21 mouse cellular contexts compared by ENCODE assay signal in the genomic region with DNA sequence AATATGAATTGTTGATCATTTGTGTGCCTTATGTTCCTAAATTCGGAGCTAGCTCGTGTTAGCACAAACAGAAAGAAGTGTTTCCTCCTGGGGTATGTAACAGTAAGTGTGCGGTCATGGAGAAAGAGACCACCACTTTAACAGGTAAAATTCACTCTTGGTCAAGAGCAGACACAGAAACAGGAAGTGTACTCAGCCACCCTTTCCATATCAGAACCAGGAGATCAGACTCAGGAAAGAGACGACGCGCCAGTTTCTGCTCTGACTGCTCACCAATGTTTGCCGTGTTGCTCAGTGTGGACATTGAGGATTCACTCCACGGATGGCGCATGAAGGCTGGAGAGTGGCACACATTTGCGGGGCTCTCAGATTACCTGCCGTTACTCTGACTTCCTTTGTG.
DNase-seq lines count a peak whose midpoint lies in the region; TF ChIP-seq lines count a peak whose summit lies in the region.
"Had no signal": no experiment of that assay in that cellular context is flagged by ENCODE, and none has a peak within 500 bp of the region (broad histone marks: within the 10 kb centered on the region; RNA-seq: fewer than 3 reads in every experiment).

No protein-coding gene starts in this region.

- no peak for TF ChIP-seq POLR2A in spleen, adult 2 months (IDR thresholded peaks at IDR 0.05; ENCODE audit: low read depth, low read length)

- 15% methylated on average over 11 of the region's 11 CpGs for WGBS in spleen, adult 2 months

- H3K4me1 ChIP-seq in spleen, adult 2 months (ENCODE audit: control insufficient read depth, insufficient read depth, insufficient read length) = peaks cover 8% of the 10 kb centered on the region; the same call in 1 of the 2 replicates

- peak overlapping the region; percentile 10; the same call in 1 of the 2 replicates for H3K4me3 ChIP-seq in spleen, adult 2 months (ENCODE audit: extremely low read depth, insufficient read depth, insufficient read length)
- H3K4me3 ChIP-seq: embryonic facial prominence, embryonic 13.5 days; heart, embryonic 12.5 days; limb, embryonic 15.5 days had no signal

- no peak for TF ChIP-seq CTCF in spleen, adult 2 months (IDR thresholded peaks at IDR 0.05; ENCODE audit: extremely low read depth, insufficient read depth, insufficient read length, insufficient replicate concordance)

- H3K36me3 ChIP-seq in spleen, adult 2 months (ENCODE audit: control insufficient read depth, insufficient read depth, low read length) = peaks cover 1% of the 10 kb centered on the region; the same call in 1 of the 2 replicates
- H3K36me3 ChIP-seq: embryonic facial prominence, embryonic 13.5 days; heart, embryonic 12.5 days; limb, embryonic 15.5 days had no signal

- H3K27me3 ChIP-seq in spleen, adult 2 months (ENCODE audit: control insufficient read depth, insufficient read depth, low read length) = no peaks in the 10 kb centered on the region
- H3K27me3 ChIP-seq: embryonic facial prominence, embryonic 13.5 days; heart, embryonic 12.5 days; limb, embryonic 15.5 days had no signal

- no peak overlapping the region for H3K27ac ChIP-seq in spleen, adult 2 months (ENCODE audit: insufficient read depth, low read length)
- H3K27ac ChIP-seq: embryonic facial prominence, embryonic 13.5 days; hindbrain, postnatal 0 days; limb, embryonic 15.5 days had no signal

- DNase-seq in heart, adult 11 months = peak; percentile 50
- no peak for DNase-seq in heart, adult 18-20 months
- no peak for DNase-seq in spleen, adult 2 months (ENCODE audit: low read depth in 1 of 2, low spot score in 2 of 2)
- no peak for DNase-seq in spleen, postnatal 10 days (ENCODE audit: low spot score in 2 of 2)
- DNase-seq in induced T-regulatory cell, adult 2 months (ENCODE audit: low read depth) = peak; percentile 13
- peak; percentile 44 for DNase-seq in thymus, postnatal 25 days
- no peak for DNase-seq in gastrocnemius, postnatal 4 days (ENCODE audit: low spot score in 2 of 2)
- DNase-seq in adrenal gland, adult 18-20 months (ENCODE audit: low spot score in 2 of 2) = no peak
- DNase-seq: adrenal gland, postnatal 10 days; cerebellum, postnatal 10 days; gastrocnemius, postnatal 36 days; heart, postnatal 14 days; kidney, adult 2 months; kidney, postnatal 14 days; lung, postnatal 14 days; right cerebral cortex, postnatal 14 days; spleen, adult 18-20 months had no signal

Comparison
In these comparisons a context has a peak if more than half of its experiments do, and no peak if none do; other contexts are left out.
1. DNase-seq: peak in heart, adult 11 months (single experiment), induced T-regulatory cell, adult 2 months (single experiment) and thymus, postnatal 25 days (single experiment); none in heart, adult 18-20 months (0 of 2), spleen, adult 2 months (0 of 2), spleen, postnatal 10 days (0 of 2), gastrocnemius, postnatal 4 days (0 of 2) and adrenal gland, adult 18-20 months (0 of 2).